Mouse (Mus musculus) left cerebral cortex, adult 9 months (tissue): ENCODE data around the gene Dnal4.

Experiments used
- DNase-seq, 2 experiments: peaks; one replicate each; pipeline ENCODE4 v3.0.0; 2022; ENCODE audit warnings: low spot score in 2 of 2

Dnal4 gene

GRCm38 (mm10) chr15:79800701-79801100 is 23.1 kb upstream of the Dnal4 start:
- no peak for DNase-seq

- peak in 1 of 2 experiments; percentile 76 for DNase-seq
Observed at GRCm38 (mm10) chr15:79798591-79798990, 20.9 kb upstream of the Dnal4 start.

GRCm38 (mm10) chr15:79797680-79798079 is 20.0 kb upstream of the Dnal4 start:
- DNase-seq: no peak

GRCm38 (mm10) chr15:79797096-79797495 is 19.4 kb upstream of the Dnal4 start:
- no peak for DNase-seq

- DNase-seq: peak in 1 of 2 experiments; percentile 75
Observed at GRCm38 (mm10) chr15:79796256-79796655, 18.6 kb upstream of the Dnal4 start.

- no peak for DNase-seq
Observed at GRCm38 (mm10) chr15:79794173-79794572, 16.5 kb upstream of the Dnal4 start.

- DNase-seq: no peak
Observed at GRCm38 (mm10) chr15:79793076-79793475, 15.4 kb upstream of the Dnal4 start.

GRCm38 (mm10) chr15:79792455-79792854 is 14.8 kb upstream of the Dnal4 start:
- DNase-seq: no peak

- DNase-seq: no peak
Observed at GRCm38 (mm10) chr15:79791502-79791901, 13.9 kb upstream of the Dnal4 start.

- no peak for DNase-seq
Observed at GRCm38 (mm10) chr15:79790905-79791304, 13.3 kb upstream of the Dnal4 start.

GRCm38 (mm10) chr15:79790111-79790510 is 12.5 kb upstream of the Dnal4 start:
- DNase-seq: no peak

- no peak for DNase-seq
Observed at GRCm38 (mm10) chr15:79787815-79788214, 10.2 kb upstream of the Dnal4 start.

GRCm38 (mm10) chr15:79785056-79785455 is 7.4 kb upstream of the Dnal4 start:
- DNase-seq: no peak

- DNase-seq: no peak
Observed at GRCm38 (mm10) chr15:79775662-79776061, 2.0 kb downstream of the Dnal4 start.

GRCm38 (mm10) chr15:79774117-79775027 is 3.3 kb downstream of the Dnal4 start:
- peak; percentile 96 to 97 for DNase-seq

- peak in 1 of 2 experiments; percentile 74 for DNase-seq
Observed at GRCm38 (mm10) chr15:79770629-79771240, 6.9 kb downstream of the Dnal4 start.

- DNase-seq: no peak
Observed at GRCm38 (mm10) chr15:79768302-79768701, 9.3 kb downstream of the Dnal4 start.

- DNase-seq: no peak
Observed at GRCm38 (mm10) chr15:79767327-79767961, 10.2 kb downstream of the Dnal4 start.

GRCm38 (mm10) chr15:79766586-79767071 is 11.0 kb downstream of the Dnal4 start:
- peak in 1 of 2 experiments; percentile 61 for DNase-seq

GRCm38 (mm10) chr15:79766168-79766567 is 11.5 kb downstream of the Dnal4 start:
- DNase-seq: no peak

GRCm38 (mm10) chr15:79765361-79765760 is 12.3 kb downstream of the Dnal4 start:
- DNase-seq: no peak

- peak in 1 of 2 experiments; percentile 86 for DNase-seq
Observed at GRCm38 (mm10) chr15:79764539-79765267, 12.9 kb downstream of the Dnal4 start.
